Mouse (Mus musculus): ENCODE measurements around the gene Gpx6. TPM values are rescaled to one million over a fixed set of nuclear protein-coding genes. Genes with fewer than 3 reads are reported as not detected.

The Gpx6 gene
- polyA plus RNA-seq, 1 experiment = 120 TPM

DNA sequence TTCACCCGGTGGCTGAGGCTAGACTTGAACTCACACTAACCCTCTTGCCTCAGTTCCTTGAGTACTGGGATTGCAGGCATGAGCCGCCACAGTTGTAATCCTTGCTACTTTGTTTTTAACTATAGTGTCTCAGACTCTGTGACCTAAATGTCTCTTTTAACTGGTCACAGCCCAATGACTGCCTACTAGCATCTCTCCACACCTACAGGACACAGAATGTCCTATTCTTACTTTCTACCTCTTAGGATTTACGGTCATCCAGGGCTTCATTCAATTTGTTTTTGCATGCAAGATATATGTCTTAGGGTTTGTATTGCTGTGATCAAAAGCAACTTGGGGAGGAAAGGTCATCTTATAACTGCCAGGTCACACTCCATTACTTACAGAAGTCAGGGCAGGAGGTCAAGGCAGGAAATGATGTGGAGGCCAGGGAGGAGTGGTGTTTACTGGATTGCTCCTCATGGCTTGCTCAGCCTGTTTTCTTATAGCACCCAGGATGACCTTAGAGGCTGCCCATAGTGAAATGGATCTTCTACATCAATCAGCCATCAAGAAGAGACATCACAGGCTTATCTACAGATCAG lies 7.3 kb upstream of the Gpx6 start:
- H3K27ac ChIP-seq (ENCODE audit: control insufficient read depth, insufficient read depth, low read depth, low read length) = no peak overlapping the region
- no peaks in the 10 kb centered on the region for H3K4me1 ChIP-seq (ENCODE audit: control insufficient read depth, insufficient read depth, low read length)
- TF ChIP-seq CTCF (IDR thresholded peaks at IDR 0.05; ENCODE audit: control insufficient read depth, insufficient read depth, insufficient replicate concordance, low read depth, low read length) (no peak), POLR2A (IDR thresholded peaks at IDR 0.05; ENCODE audit: control insufficient read depth, low read depth, low read length) (no peak)
- no peaks in the 10 kb centered on the region for H3K36me3 ChIP-seq (ENCODE audit: control insufficient read depth, insufficient read depth, low read length)
- H3K27me3 ChIP-seq (ENCODE audit: control insufficient read depth, insufficient read depth, low read length) = no peaks in the 10 kb centered on the region
- no peak overlapping the region for H3K4me3 ChIP-seq (ENCODE audit: control insufficient read depth, low read depth, low read length)

- Histone ChIP-seq H3K36me3 (ENCODE audit: control insufficient read depth, insufficient read depth, low read length) (no peaks in the 10 kb centered on the region), H3K4me3 (ENCODE audit: control insufficient read depth, low read depth, low read length) (no peak overlapping the region), H3K27me3 (ENCODE audit: control insufficient read depth, insufficient read depth, low read length) (no peaks in the 10 kb centered on the region), H3K4me1 (ENCODE audit: control insufficient read depth, insufficient read depth, low read length) (no peaks in the 10 kb centered on the region), H3K27ac (ENCODE audit: control insufficient read depth, insufficient read depth, low read depth, low read length) (no peak overlapping the region)
- TF ChIP-seq CTCF (IDR thresholded peaks at IDR 0.05; ENCODE audit: control insufficient read depth, insufficient read depth, insufficient replicate concordance, low read depth, low read length) (no peak), POLR2A (IDR thresholded peaks at IDR 0.05; ENCODE audit: control insufficient read depth, low read depth, low read length) (no peak)
Measured at GRCm38 (mm10) chr13:21309788-21310187, 2.1 kb upstream of the Gpx6 start.

DNA sequence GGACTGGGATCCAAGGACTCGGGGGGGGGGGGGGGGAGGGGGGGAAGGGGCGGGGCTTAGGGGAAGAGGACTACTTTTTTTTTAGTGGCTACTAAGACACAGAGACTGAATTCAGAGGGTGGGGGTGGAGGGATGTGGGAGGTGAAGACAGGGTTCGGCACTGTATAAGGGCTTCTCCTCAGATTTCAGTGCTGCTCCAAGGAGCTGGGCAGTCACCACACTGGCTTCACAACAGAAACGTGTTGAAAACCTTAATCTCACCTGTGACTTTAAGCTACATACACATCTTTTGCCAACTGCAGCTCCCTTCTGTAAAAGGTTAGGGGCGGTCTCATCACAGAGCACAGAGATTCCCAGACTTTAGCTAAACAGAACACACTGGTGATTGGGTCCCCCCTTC lies 929 bp downstream of the Gpx6 start:
- no peaks in the 10 kb centered on the region for H3K4me1 ChIP-seq (ENCODE audit: control insufficient read depth, insufficient read depth, low read length)
- no peaks in the 10 kb centered on the region for H3K36me3 ChIP-seq (ENCODE audit: control insufficient read depth, insufficient read depth, low read length)
- no peak overlapping the region for H3K4me3 ChIP-seq (ENCODE audit: control insufficient read depth, low read depth, low read length)
- no peaks in the 10 kb centered on the region for H3K27me3 ChIP-seq (ENCODE audit: control insufficient read depth, insufficient read depth, low read length)
- TF ChIP-seq POLR2A (IDR thresholded peaks at IDR 0.05; ENCODE audit: control insufficient read depth, low read depth, low read length) = no peak
- no peak for TF ChIP-seq CTCF (IDR thresholded peaks at IDR 0.05; ENCODE audit: control insufficient read depth, insufficient read depth, insufficient replicate concordance, low read depth, low read length)
- H3K27ac ChIP-seq (ENCODE audit: control insufficient read depth, insufficient read depth, low read depth, low read length) = no peak overlapping the region

DNA sequence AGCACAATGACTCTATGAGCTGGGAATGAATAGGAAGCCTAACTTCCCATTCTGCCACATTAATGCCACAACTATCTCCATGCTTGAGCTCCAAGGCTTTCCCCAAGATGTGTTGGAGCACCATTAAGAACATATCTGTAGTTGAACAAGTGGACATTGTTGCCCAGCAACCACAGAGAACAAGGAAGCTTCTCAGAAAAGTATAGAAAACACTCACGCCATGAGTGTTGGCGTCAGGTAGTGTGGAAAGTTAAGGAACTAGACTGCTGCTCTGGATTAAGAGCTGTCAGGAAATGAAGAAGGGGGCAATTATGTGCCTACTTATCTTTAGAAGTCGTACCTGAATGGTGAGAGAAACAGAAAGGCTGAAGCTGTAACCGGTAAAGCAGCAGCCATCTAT lies 2.0 kb downstream of the Gpx6 start:
- TF ChIP-seq CTCF (IDR thresholded peaks at IDR 0.05; ENCODE audit: control insufficient read depth, insufficient read depth, insufficient replicate concordance, low read depth, low read length) = no peak
- TF ChIP-seq POLR2A (IDR thresholded peaks at IDR 0.05; ENCODE audit: control insufficient read depth, low read depth, low read length) = no peak
- Histone ChIP-seq H3K27me3 (ENCODE audit: control insufficient read depth, insufficient read depth, low read length) (no peaks in the 10 kb centered on the region), H3K4me3 (ENCODE audit: control insufficient read depth, low read depth, low read length) (no peak overlapping the region; the same call in 1 of the 2 replicates), H3K4me1 (ENCODE audit: control insufficient read depth, insufficient read depth, low read length) (no peaks in the 10 kb centered on the region), H3K36me3 (ENCODE audit: control insufficient read depth, insufficient read depth, low read length) (no peaks in the 10 kb centered on the region), H3K27ac (ENCODE audit: control insufficient read depth, insufficient read depth, low read depth, low read length) (no peak overlapping the region)

- TF ChIP-seq POLR2A (IDR thresholded peaks at IDR 0.05; ENCODE audit: control insufficient read depth, low read depth, low read length) (no peak), CTCF (IDR thresholded peaks at IDR 0.05; ENCODE audit: control insufficient read depth, insufficient read depth, insufficient replicate concordance, low read depth, low read length) (no peak)
- Histone ChIP-seq H3K4me3 (ENCODE audit: control insufficient read depth, low read depth, low read length) (no peak overlapping the region), H3K27ac (ENCODE audit: control insufficient read depth, insufficient read depth, low read depth, low read length) (no peak overlapping the region), H3K4me1 (ENCODE audit: control insufficient read depth, insufficient read depth, low read length) (no peaks in the 10 kb centered on the region), H3K27me3 (ENCODE audit: control insufficient read depth, insufficient read depth, low read length) (no peaks in the 10 kb centered on the region), H3K36me3 (ENCODE audit: control insufficient read depth, insufficient read depth, low read length) (no peaks in the 10 kb centered on the region)
Measured at GRCm38 (mm10) chr13:21320262-21320661, 8.3 kb downstream of the Gpx6 start.

GRCm38 (mm10) chr13:21321890-21322494 lies 10.1 kb downstream of the Gpx6 start:
- Histone ChIP-seq H3K27ac (ENCODE audit: control insufficient read depth, insufficient read depth, low read depth, low read length) (no peak overlapping the region), H3K36me3 (ENCODE audit: control insufficient read depth, insufficient read depth, low read length) (no peaks in the 10 kb centered on the region), H3K4me3 (ENCODE audit: control insufficient read depth, low read depth, low read length) (no peak overlapping the region), H3K4me1 (ENCODE audit: control insufficient read depth, insufficient read depth, low read length) (peaks cover 3% of the 10 kb centered on the region), H3K27me3 (ENCODE audit: control insufficient read depth, insufficient read depth, low read length) (no peaks in the 10 kb centered on the region)
- TF ChIP-seq POLR2A (IDR thresholded peaks at IDR 0.05; ENCODE audit: control insufficient read depth, low read depth, low read length) = no peak
- TF ChIP-seq CTCF (IDR thresholded peaks at IDR 0.05; ENCODE audit: control insufficient read depth, insufficient read depth, insufficient replicate concordance, low read depth, low read length) = no peak

DNA sequence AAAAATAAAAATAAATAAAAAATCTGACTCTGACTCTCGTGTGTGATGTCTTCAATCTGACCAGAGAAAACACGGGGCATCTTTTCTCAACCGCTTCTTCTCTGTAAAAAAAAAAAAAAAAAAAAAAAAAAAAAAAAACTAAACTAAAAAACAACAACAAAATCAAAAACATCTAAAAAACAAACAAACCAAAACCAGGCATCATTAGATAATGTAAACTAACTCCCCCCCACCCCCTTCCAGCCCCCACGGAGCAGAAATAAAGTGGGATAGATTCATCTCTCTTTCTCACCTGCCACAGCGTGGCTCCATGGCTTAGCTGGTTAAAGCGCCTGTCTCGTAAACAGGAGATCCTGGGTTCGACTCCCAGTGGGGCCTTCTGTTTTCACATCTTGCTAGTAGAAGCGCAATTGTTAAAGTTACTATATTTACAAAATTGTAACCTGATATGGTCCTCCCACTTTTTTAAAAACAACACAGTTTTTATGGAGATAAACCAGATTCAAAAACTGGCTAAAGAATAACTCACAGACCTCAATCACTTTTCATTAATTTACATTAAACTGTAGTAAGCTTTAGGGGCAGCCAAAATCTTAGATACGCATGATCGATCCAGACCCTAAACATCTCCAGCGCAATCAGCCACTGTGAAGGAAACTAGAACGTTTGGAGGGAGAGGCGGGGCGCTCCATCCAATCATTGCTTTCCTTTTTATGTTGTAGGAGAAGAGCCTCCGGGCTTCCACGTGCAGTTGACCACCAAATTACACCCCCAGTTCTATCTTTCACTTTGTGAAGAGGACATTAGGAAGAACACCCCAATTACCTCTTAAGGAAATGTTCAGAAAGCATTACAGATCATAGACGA lies 10.8 kb downstream of the Gpx6 start:
- Histone ChIP-seq H3K27me3 (ENCODE audit: control insufficient read depth, insufficient read depth, low read length) (no peaks in the 10 kb centered on the region), H3K4me3 (ENCODE audit: control insufficient read depth, low read depth, low read length) (no peak overlapping the region), H3K4me1 (ENCODE audit: control insufficient read depth, insufficient read depth, low read length) (peaks cover 6% of the 10 kb centered on the region), H3K36me3 (ENCODE audit: control insufficient read depth, insufficient read depth, low read length) (no peaks in the 10 kb centered on the region), H3K27ac (ENCODE audit: control insufficient read depth, insufficient read depth, low read depth, low read length) (no peak overlapping the region)
- TF ChIP-seq CTCF (IDR thresholded peaks at IDR 0.05; ENCODE audit: control insufficient read depth, insufficient read depth, insufficient replicate concordance, low read depth, low read length) (no peak), POLR2A (IDR thresholded peaks at IDR 0.05; ENCODE audit: control insufficient read depth, low read depth, low read length) (no peak)

Measured in testis, adult 2 months (tissue).